Mouse (Mus musculus) testis, postnatal 14 days (tissue): Measurements from ENCODE around the gene BC030867.

Experiments
- DNase-seq: peaks from one replicate; pipeline ENCODE4 v3.0.0; 2021; ENCODE audit warnings: low spot score

The BC030867 gene

GRCm38 (mm10) chr11:102248630-102249230, at the start of gene BC030867:
TSS of gene BC030867 (plus strand) at chr11:102248882.
- DNase-seq, result peak; percentile 92

- DNase-seq, result no peak
Observed at GRCm38 (mm10) chr11:102199856-102200255, 48.8 kb upstream of the BC030867 start.

GRCm38 (mm10) chr11:102201408-102201821, 47.3 kb upstream of the BC030867 start:
- no peak for DNase-seq

DNA sequence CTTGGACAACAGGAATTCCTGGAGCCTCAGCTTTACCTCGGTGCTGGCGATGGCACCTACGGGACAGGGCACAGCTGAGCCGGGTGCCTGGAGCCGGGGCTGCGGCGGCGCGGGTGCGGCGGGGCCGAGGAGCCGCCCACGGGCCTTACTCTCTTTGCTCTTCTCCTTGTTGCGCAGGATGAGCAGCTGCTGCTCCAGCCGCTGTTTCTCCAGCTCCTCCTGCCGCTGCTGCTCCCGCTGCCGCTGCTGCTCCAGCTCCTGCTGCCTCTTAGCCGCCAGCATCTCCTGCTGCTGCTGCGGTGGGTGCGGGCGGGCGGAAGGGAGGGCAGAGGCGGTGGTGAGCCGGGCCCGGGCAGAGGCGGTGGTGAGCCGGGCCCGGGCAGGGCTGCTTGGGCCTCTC, 42.2 kb upstream of the BC030867 start:
- DNase-seq, result no peak

GRCm38 (mm10) chr11:102207825-102208777, 40.6 kb upstream of the BC030867 start:
- no peak for DNase-seq

GRCm38 (mm10) chr11:102208846-102209245, 39.8 kb upstream of the BC030867 start:
- no peak for DNase-seq

DNA sequence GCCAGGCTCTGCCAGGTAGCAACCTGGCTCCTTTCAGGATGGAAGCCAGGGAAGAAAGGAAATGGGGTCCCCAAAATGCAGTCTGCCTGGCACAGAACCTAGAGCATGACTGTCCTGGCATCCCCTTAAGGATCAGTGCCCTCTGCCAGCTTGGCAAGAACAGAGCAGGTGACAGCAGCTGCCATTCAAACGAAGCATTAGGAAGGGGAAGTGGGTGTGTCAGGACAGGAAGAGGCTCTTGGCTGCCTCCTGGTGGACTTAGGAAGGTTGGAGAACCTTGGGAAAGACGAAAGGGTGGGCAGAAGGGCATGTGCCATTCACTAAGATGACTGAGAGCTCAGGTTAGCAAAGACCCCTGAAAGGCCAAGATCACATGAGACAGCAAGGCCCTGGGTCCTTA, 38.9 kb upstream of the BC030867 start:
- DNase-seq, result no peak

- DNase-seq, result no peak
Observed at GRCm38 (mm10) chr11:102210185-102210584, 38.5 kb upstream of the BC030867 start.

DNA sequence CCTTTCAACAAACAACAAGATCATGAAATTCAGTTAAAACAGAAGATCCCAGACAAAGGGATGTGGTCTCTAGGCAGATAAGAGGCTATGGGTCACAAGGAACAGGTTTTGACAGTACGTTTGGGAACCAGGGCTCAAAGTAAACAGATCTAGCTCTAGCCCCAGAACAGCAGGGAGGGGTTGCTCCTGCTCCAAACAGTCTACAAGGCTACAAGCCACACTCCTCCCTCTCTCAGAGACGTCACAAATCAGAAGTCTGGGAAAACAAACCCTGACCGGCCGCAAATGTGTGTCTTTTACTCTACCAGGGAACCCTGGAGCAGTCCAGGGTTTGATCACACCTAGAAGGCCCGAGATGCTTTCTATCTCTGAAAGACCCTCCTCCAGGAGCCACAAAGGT, 37.7 kb upstream of the BC030867 start:
- DNase-seq, result no peak

DNA sequence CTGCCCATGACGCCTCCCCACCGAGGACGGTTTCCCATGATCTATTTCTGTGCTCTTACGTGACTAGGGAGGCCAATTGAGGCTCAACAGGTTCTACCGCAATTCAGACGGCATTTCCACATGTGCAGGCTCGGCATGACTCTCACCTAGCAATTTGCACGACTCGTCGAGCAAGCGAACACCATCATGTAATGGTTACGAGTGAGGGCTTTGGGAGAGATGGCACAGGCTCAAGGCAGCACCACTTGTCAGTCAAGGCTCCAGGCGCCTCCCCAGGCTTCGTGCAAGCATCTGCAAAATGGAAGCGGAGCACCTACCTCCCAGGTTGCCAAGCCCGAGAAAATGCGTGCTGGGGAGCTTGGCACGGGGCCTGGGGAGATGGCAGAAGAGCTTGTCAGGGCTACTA, 36.7 kb upstream of the BC030867 start:
- no peak for DNase-seq

GRCm38 (mm10) chr11:102214430-102215156, 34.1 kb upstream of the BC030867 start:
- peak; percentile 60 for DNase-seq

- no peak for DNase-seq
Observed at GRCm38 (mm10) chr11:102215511-102215910, 33.2 kb upstream of the BC030867 start.

GRCm38 (mm10) chr11:102216056-102216885, 32.4 kb upstream of the BC030867 start:
- no peak for DNase-seq

- DNase-seq, result no peak
Observed at GRCm38 (mm10) chr11:102216886-102217240, 31.8 kb upstream of the BC030867 start.

GRCm38 (mm10) chr11:102217396-102217795, 31.3 kb upstream of the BC030867 start:
- no peak for DNase-seq

GRCm38 (mm10) chr11:102217876-102218430, 30.7 kb upstream of the BC030867 start:
- DNase-seq, result no peak

DNA sequence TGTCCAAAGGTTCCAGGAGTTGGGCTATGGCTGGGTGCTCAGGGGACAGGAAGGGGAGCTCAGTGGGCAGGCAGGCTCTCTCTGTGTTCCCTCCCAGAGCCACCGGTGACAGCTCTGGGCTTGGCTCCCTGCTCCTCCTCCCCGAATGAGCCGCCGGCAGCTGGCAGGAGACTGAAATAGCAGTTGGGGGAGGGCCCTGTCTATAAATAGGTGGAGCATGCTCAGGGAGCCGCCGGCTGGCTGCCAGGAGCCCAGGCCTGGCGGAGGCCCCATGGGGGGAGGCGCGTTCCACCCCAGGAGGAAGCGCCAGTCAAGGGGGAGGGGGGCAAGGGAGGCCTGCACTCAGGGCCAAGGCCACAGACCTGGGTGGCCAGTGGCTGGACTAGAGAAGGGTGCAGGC, 29.9 kb upstream of the BC030867 start:
- DNase-seq, result peak; percentile 90

DNA sequence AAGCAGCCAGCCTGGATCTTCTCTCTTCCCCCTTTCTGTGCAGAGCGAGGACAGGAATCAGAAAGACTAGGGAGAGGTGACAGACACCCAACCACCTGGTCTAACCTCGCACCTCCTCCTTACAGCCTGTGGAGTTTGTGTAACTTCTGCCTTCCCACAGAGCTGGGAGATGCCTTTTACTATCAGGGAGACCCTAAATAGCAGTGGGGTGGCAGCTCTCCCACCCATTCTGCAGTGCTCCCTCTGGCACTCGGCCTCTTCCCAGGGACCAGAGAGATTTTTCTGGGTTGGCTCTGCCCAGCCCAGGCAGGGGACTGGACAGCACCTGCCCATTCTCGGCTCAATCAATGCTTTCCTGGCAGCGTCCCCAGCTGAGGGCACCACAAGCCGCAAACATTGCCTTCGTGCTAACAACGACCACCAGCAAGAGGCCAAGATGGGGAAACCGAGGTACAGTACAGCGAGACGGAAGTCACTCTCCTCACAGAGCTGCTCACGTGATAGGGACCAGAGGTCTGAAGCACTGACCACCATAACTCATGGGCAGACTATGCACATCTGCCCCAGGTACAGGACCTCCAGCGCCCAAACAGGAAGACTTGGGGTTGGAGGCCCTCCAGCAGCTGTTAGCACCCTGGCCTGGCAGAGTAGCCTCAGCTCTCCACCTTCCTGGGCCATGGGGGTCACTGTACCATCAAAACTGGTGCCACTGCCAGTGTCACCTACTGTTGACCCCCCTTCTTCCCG, 29.3 kb upstream of the BC030867 start:
- no peak for DNase-seq

- DNase-seq, result no peak
Observed at GRCm38 (mm10) chr11:102219994-102220346, 28.7 kb upstream of the BC030867 start.

DNA sequence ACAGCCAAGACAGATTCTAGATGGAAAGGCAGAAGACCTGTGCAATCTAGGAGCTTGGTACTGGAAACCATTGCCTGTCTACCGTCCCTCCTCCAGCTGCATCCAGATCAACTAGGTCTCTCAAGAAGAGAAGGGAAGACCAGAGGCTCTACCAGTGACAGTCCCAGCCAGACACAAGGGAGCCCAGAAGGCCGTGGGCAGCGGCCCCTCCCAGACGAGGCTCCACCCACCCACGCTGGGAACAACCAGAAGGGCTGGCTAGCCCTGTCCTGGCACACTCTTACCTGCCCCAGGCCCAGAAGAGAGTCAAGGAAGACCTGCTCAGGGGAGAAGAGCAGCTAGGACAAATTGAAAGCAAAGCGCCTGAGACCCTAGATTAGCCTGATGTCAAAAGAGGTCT, 28.2 kb upstream of the BC030867 start:
- no peak for DNase-seq
